In genomic region chr7:101107073-101107810, GRCm38 (mm10) we compare ENCODE assay signal across 8 mouse cellular contexts. TPM values are rescaled to one million over a fixed set of nuclear protein-coding genes. Genes with fewer than 3 reads are reported as not detected.
DNase-seq lines count a peak whose midpoint lies in the region; ATAC-seq lines count a peak whose summit lies in the region.

No protein-coding gene starts in this region.

- H3K4me1 ChIP-seq in kidney, embryonic 14.5 days (ENCODE audit: control insufficient read depth, insufficient read depth, low read length), result peaks cover 10% of the 10 kb centered on the region
- H3K4me1 ChIP-seq in embryonic facial prominence, embryonic 15.5 days, result peaks cover 12% of the 10 kb centered on the region; the same call in 1 of the 2 replicates
- H3K4me1 ChIP-seq in limb, embryonic 11.5 days (ENCODE audit: control insufficient read depth, insufficient read depth, low read length), result peaks cover 10% of the 10 kb centered on the region

- no peak for ATAC-seq in kidney, embryonic 14.5 days (ENCODE audit: low FRiP score, low TSS enrichment)
- ATAC-seq in embryonic facial prominence, embryonic 15.5 days (ENCODE audit: insufficient number of reproducible peaks, low FRiP score, low TSS enrichment, low read depth), result no peak
- no peak for ATAC-seq in limb, embryonic 11.5 days (ENCODE audit: insufficient number of reproducible peaks, low FRiP score, low TSS enrichment, low read depth)
- no peak for ATAC-seq in activated CD4-positive, CD25-positive, alpha-beta regulatory T cell, adult 4 months

- peak overlapping the region; percentile 74 for H3K4me2 ChIP-seq in kidney, embryonic 14.5 days (replicated peaks; ENCODE audit: low read depth, low read length)
- peak overlapping the region; percentile 84 for H3K4me2 ChIP-seq in embryonic facial prominence, embryonic 15.5 days (replicated peaks)
- peak overlapping the region; percentile 39 for H3K4me2 ChIP-seq in limb, embryonic 11.5 days (ENCODE audit: low read depth, severe bottlenecking)

- H3K9me3 ChIP-seq in kidney, embryonic 14.5 days (ENCODE audit: control insufficient read depth, low read length), result no peaks in the 10 kb centered on the region
- H3K9me3 ChIP-seq in embryonic facial prominence, embryonic 15.5 days (replicated peaks), result no peaks in the 10 kb centered on the region
- no peaks in the 10 kb centered on the region for H3K9me3 ChIP-seq in limb, embryonic 11.5 days (ENCODE audit: control insufficient read depth, low read length)

- H3K27me3 ChIP-seq in kidney, embryonic 14.5 days (ENCODE audit: control insufficient read depth, insufficient read depth, low read length), result no peaks in the 10 kb centered on the region
- H3K27me3 ChIP-seq in embryonic facial prominence, embryonic 15.5 days, result no peaks in the 10 kb centered on the region
- no peaks in the 10 kb centered on the region for H3K27me3 ChIP-seq in limb, embryonic 11.5 days (ENCODE audit: control insufficient read depth, insufficient read depth, low read length)

- H3K27ac ChIP-seq in kidney, embryonic 14.5 days (ENCODE audit: low read depth, low read length), result peak overlapping the region; percentile 99; the same call in 1 of the 2 replicates
- H3K27ac ChIP-seq in embryonic facial prominence, embryonic 15.5 days (replicated peaks), result peak overlapping the region; percentile 97
- no peak overlapping the region for H3K27ac ChIP-seq in limb, embryonic 11.5 days (replicated peaks; ENCODE audit: low read depth, low read length)

- H3K4me3 ChIP-seq in kidney, embryonic 14.5 days (ENCODE audit: low read length), result peak overlapping the region; percentile 91
- H3K4me3 ChIP-seq in embryonic facial prominence, embryonic 15.5 days (replicated peaks), result peak overlapping the region; percentile 73
- peak overlapping the region; percentile 83 for H3K4me3 ChIP-seq in limb, embryonic 11.5 days (ENCODE audit: low read depth, low read length)

- peak overlapping the region; percentile 92; the same call in 1 of the 2 replicates for H3K9ac ChIP-seq in kidney, embryonic 14.5 days (ENCODE audit: low read depth, low read length)
- H3K9ac ChIP-seq in embryonic facial prominence, embryonic 15.5 days, result 0 out of 2 replicates have a peak overlapping the region, but pooled peaks have one; percentile 84
- no peak overlapping the region; the same call in 1 of the 2 replicates for H3K9ac ChIP-seq in limb, embryonic 11.5 days (ENCODE audit: low read length)

- WGBS in kidney, embryonic 14.5 days, result 32% methylated on average over 5 of the region's 5 CpGs
- WGBS in embryonic facial prominence, embryonic 15.5 days, result 26% methylated on average over 5 of the region's 5 CpGs
- 34% methylated on average over 5 of the region's 5 CpGs for WGBS in limb, embryonic 11.5 days

- peaks cover 10% of the 10 kb centered on the region; the same call in 1 of the 2 replicates for H3K36me3 ChIP-seq in kidney, embryonic 14.5 days (ENCODE audit: control insufficient read depth, insufficient read depth, low read length)
- peaks cover 12% of the 10 kb centered on the region; the same call in 1 of the 2 replicates for H3K36me3 ChIP-seq in embryonic facial prominence, embryonic 15.5 days
- 0 out of 2 replicates have a peak, but pooled peaks cover 2% of the 10 kb centered on the region for H3K36me3 ChIP-seq in limb, embryonic 11.5 days (ENCODE audit: control insufficient read depth, insufficient read depth, low read length)

- no peak for DNase-seq in kidney, adult 11 months
- DNase-seq in ES-CJ7 (ENCODE audit: low read depth, low spot score), result peak; percentile 37
- DNase-seq in limb, embryonic 11.5 days (ENCODE audit: low spot score), result no peak
- DNase-seq in retina, postnatal 1 day, result peak; percentile 53
- DNase-seq in ovary, postnatal 36 days (ENCODE audit: low spot score), result no peak

RNA-seq across cellular contexts. Expression of gene Fchsd2, which starts 14.6 kb away (rescaled TPM):
- polyA plus RNA-seq in kidney, embryonic 14.5 days (2014; fragmentation: Nextera tagmentation; extraction: Ambion mirVana), result 20.5 and 35.5 TPM in 2 replicates
- polyA plus RNA-seq in embryonic facial prominence, embryonic 15.5 days (2015; fragmentation: Nextera tagmentation; extraction: Ambion mirVana), result 19.6 and 21.9 TPM in 2 replicates
- 22.1 and 24.4 TPM in 2 replicates for polyA plus RNA-seq in limb, embryonic 11.5 days (2014; fragmentation: Nextera tagmentation; extraction: Ambion mirVana)
- 10 to 100 TPM; 31.3 to 40.6 TPM for polyA plus RNA-seq in activated CD4-positive, CD25-positive, alpha-beta regulatory T cell, adult 4 months (2017; shearing (Covaris generic))

Comparison
In these comparisons a context has a peak if more than half of its experiments do, and no peak if none do; other contexts are left out.
1. DNase-seq: peak in ES-CJ7 (single experiment) and retina, postnatal 1 day (single experiment); none in kidney, adult 11 months (single experiment), limb, embryonic 11.5 days (single experiment) and ovary, postnatal 36 days (single experiment).
2. Peak in every context shown above with its lines, with median percentiles within 50 percentile points of each other: H3K4me2 ChIP-seq and H3K4me3 ChIP-seq.